Mouse (Mus musculus) hindbrain, embryonic 15.5 days (tissue): ENCODE results near the gene Iqca. TPM values are rescaled to one million over a fixed set of nuclear protein-coding genes. Genes with fewer than 3 reads are reported as not detected.

Experiments
- ATAC-seq: fragments of 200-750 bp; cut with Nextera tagmentation; 2 replicates; pipeline ENCODE4 v1.8.0; 2017; ENCODE audit warnings: low read depth, moderate number of reproducible peaks, moderate TSS enrichment; ENCODE audit not compliant: low FRiP score
- H3K27ac ChIP-seq: fragments of 300-500 bp; sonication (generic); replicated peaks from 2 replicates; pipeline ENCODE4 v1.5.1; 2015; ENCODE audit warnings: mild to moderate bottlenecking, inconsistent platforms
- H3K27me3 ChIP-seq: fragments of 300-500 bp; sonication (generic); 2 replicates; pipeline ENCODE4 v1.6.1; 2015; ENCODE audit warnings: control low read depth, inconsistent platforms
- H3K36me3 ChIP-seq: fragments of 300-500 bp; sonication (generic); 2 replicates; pipeline ENCODE4 v1.6.1; 2015; ENCODE audit warnings: control low read depth, inconsistent platforms
- H3K4me1 ChIP-seq: fragments of 300-500 bp; sonication (generic); replicated peaks from 2 replicates; pipeline ENCODE4 v1.6.1; 2015; ENCODE audit warnings: control low read depth, inconsistent platforms
- H3K4me2 ChIP-seq: fragments of 300-500 bp; sonication (generic); 2 replicates; pipeline ENCODE4 v1.6.1; 2015; ENCODE audit warnings: moderate library complexity, mild to moderate bottlenecking, inconsistent platforms
- H3K4me3 ChIP-seq: fragments of 300-500 bp; sonication (generic); 2 replicates; pipeline ENCODE4 v1.5.1; 2015; ENCODE audit warnings: mild to moderate bottlenecking, inconsistent platforms
- H3K9ac ChIP-seq: fragments of 300-500 bp; sonication (generic); 2 replicates; pipeline ENCODE4 v1.6.1; 2015; ENCODE audit warnings: inconsistent platforms
- H3K9me3 ChIP-seq: fragments of 300-500 bp; sonication (generic); 2 replicates; pipeline ENCODE4 v1.6.1; 2016; ENCODE audit warnings: control low read depth, inconsistent platforms
- WGBS: fragments of 180-500 bp; shearing (Covaris S2); methylation state at CpG from one replicate; pipeline ENCODE4 v1.1.7; 2015; 5-methylcytosine and 5-hydroxymethylcytosine counted together
- polyA plus RNA-seq: library from polyadenylated mRNA; unstranded; fragments of >200 nt; fragmentation: Nextera tagmentation; extraction: Ambion mirVana; gene quantifications from 2 replicates; pipeline ENCODE4 v1.2.1, GENCODE M21; 2015

Gene Iqca
- polyA plus RNA-seq, 1 experiment from 2014 or later = 1.4 TPM

DNA sequence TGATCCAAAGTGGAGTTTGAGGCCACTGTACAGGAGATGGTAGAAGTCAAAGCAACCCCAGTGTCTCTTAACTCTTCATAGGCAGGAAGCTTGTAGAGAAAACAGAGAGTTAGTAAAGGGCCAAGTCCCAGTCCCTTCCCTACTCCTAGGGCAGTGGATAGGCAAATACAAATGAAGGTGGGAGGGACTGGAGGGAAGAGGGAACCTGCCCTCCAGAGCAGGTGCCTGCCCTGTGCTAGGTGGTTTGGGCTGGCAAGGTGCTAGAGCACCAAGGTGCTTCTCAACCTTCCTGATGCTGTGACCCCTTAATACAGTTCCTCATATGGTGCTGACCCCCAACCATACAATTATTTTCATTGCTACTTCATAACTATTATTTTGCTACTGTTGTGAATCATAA is 24.4 kb upstream of the Iqca start:
- peaks cover 9% of the 10 kb centered on the region for H3K4me1 ChIP-seq
- H3K9me3 ChIP-seq = no peaks in the 10 kb centered on the region
- H3K27ac ChIP-seq = no peak overlapping the region
- no peak overlapping the region for H3K4me3 ChIP-seq
- no peak overlapping the region for H3K4me2 ChIP-seq
- no peaks in the 10 kb centered on the region for H3K36me3 ChIP-seq
- H3K27me3 ChIP-seq = 0 out of 2 replicates have a peak, but pooled peaks cover 3% of the 10 kb centered on the region
- H3K9ac ChIP-seq = no peak overlapping the region
- ATAC-seq = no peak

GRCm38 (mm10) chr1:90176223-90176622 is 23.0 kb upstream of the Iqca start:
- WGBS = 59% methylated on average over 7 of the region's 7 CpGs
- 0 out of 2 replicates have a peak, but pooled peaks cover 3% of the 10 kb centered on the region for H3K27me3 ChIP-seq
- H3K36me3 ChIP-seq = no peaks in the 10 kb centered on the region
- no peak for ATAC-seq
- H3K4me3 ChIP-seq = no peak overlapping the region
- H3K4me2 ChIP-seq = no peak overlapping the region
- no peaks in the 10 kb centered on the region for H3K9me3 ChIP-seq
- H3K9ac ChIP-seq = no peak overlapping the region
- H3K27ac ChIP-seq = no peak overlapping the region
- H3K4me1 ChIP-seq = peaks cover 9% of the 10 kb centered on the region

DNA sequence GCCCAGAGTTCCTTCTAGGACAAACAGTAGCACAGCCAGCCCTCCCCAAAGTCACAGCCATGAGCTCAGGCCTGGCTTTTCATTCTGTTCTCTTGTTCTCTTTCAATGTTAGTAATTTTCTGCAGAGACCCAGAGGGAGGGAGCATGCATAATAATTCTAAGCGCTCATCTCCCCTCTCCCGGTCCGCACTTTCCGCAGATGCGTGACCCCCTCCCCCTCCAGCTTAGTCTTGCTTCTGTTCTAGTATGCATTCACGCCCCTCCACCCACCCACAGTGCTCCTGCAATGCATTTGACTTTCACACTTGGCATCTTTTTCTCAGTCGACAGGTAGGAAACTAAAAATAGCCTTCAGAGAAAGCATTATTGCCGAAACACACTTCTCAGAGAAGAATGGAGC is 21.1 kb upstream of the Iqca start:
- Histone ChIP-seq H3K27ac (no peak overlapping the region), H3K27me3 (0 out of 2 replicates have a peak, but pooled peaks cover 3% of the 10 kb centered on the region), H3K36me3 (no peaks in the 10 kb centered on the region), H3K9me3 (no peaks in the 10 kb centered on the region), H3K4me3 (no peak overlapping the region), H3K9ac (no peak overlapping the region), H3K4me1 (peaks cover 9% of the 10 kb centered on the region), H3K4me2 (no peak overlapping the region)
- ATAC-seq = no peak
- 23% methylated on average over 8 of the region's 8 CpGs for WGBS

DNA sequence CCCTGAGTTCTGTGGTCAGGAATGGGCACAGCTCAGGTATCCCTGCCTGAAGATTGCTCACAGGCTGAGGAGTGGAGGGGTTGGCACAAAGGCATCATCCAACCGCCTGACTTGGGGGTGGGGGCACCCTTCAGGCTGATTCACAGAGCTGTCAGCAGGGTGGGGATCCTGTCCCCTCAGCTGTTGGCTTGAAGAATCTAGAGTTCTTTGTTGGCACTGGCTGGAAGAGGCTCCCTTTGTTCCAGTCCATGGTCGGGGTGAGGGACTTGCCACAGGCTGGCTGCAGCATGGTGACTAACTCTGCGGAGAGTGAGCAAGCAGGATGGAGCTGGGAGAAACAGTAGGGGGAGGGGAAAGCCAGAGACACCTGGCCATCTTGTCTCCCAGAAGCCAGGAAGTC is 11.1 kb upstream of the Iqca start:
- no peak overlapping the region for H3K27ac ChIP-seq
- no peaks in the 10 kb centered on the region for H3K36me3 ChIP-seq

DNA sequence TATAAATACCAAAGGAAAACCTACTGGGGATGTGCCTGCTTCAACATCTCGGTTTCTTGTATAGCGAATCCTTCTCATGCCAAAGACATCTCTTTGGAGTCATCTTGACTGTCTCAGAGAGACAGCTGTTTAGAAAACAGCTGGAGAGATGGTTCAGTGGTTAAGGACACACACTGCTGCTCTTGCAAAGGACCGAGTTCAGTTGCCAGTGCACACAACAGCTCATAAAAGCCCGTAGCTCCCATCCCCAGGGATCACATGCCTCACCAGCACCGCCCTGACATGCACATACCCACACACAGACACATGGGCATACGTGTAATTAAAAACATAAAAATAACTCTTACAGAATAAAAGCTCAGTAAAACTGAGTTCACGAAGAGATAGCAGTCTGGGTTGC is 10.0 kb upstream of the Iqca start:
- no peak overlapping the region for H3K4me3 ChIP-seq
- 0 out of 2 replicates have a peak, but pooled peaks cover 5% of the 10 kb centered on the region for H3K4me1 ChIP-seq
- no peak overlapping the region for H3K27ac ChIP-seq
- no peaks in the 10 kb centered on the region for H3K27me3 ChIP-seq
- H3K9ac ChIP-seq = no peak overlapping the region
- no peak for ATAC-seq
- no peaks in the 10 kb centered on the region for H3K36me3 ChIP-seq
- no peak overlapping the region for H3K4me2 ChIP-seq
- WGBS = 77% methylated on average over 7 of the region's 7 CpGs
- no peaks in the 10 kb centered on the region for H3K9me3 ChIP-seq

More for the DNA sequence above, 11.1 kb upstream of the Iqca start:
- Histone ChIP-seq H3K27me3 (no peaks in the 10 kb centered on the region), H3K4me1 (0 out of 2 replicates have a peak, but pooled peaks cover 5% of the 10 kb centered on the region), H3K4me2 (no peak overlapping the region), H3K4me3 (no peak overlapping the region), H3K9me3 (no peaks in the 10 kb centered on the region), H3K9ac (no peak overlapping the region)
- 23% methylated on average over 3 of the region's 3 CpGs for WGBS
- ATAC-seq = no peak

DNA sequence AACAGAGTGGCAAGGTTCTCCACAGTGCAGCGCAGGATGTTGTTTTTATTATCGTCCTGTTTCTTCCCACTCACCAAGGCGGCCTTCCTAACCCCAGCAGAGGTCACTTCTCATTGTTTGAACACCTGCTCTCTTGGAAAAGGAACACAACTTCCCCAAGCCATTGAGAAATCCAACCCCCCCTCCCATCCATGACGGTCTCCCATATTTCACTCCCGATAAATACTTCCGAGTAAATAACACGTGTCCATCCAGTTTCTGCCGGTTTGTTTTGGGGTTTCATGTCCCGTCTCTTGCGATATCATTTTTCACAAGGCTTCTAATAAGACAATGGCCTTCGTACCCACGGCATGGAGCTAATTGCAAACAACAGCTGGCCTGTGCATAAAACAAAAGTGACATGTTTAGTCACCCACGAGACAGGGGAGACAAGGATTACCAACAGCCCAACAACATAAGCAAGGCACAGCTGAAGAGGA is 9.2 kb upstream of the Iqca start:
- H3K36me3 ChIP-seq = no peaks in the 10 kb centered on the region
- H3K27me3 ChIP-seq = no peaks in the 10 kb centered on the region
- peak overlapping the region; percentile 10; the same call in 1 of the 2 replicates for H3K4me2 ChIP-seq
- H3K9me3 ChIP-seq = no peaks in the 10 kb centered on the region
- H3K4me1 ChIP-seq = 0 out of 2 replicates have a peak, but pooled peaks cover 5% of the 10 kb centered on the region
- no peak overlapping the region for H3K27ac ChIP-seq
- ATAC-seq = no peak
- H3K4me3 ChIP-seq = no peak overlapping the region
- WGBS = 29% methylated on average over 13 of the region's 13 CpGs
- H3K9ac ChIP-seq = no peak overlapping the region

- ATAC-seq = no peak
- Histone ChIP-seq H3K4me1 (0 out of 2 replicates have a peak, but pooled peaks cover 5% of the 10 kb centered on the region), H3K36me3 (no peaks in the 10 kb centered on the region), H3K4me3 (no peak overlapping the region), H3K9me3 (no peaks in the 10 kb centered on the region), H3K4me2 (no peak overlapping the region), H3K27ac (no peak overlapping the region), H3K27me3 (no peaks in the 10 kb centered on the region), H3K9ac (no peak overlapping the region)
- 82% methylated on average over 6 of the region's 6 CpGs for WGBS
These were observed 8.4 kb upstream of the Iqca start for GRCm38 (mm10) chr1:90161623-90162022.

DNA sequence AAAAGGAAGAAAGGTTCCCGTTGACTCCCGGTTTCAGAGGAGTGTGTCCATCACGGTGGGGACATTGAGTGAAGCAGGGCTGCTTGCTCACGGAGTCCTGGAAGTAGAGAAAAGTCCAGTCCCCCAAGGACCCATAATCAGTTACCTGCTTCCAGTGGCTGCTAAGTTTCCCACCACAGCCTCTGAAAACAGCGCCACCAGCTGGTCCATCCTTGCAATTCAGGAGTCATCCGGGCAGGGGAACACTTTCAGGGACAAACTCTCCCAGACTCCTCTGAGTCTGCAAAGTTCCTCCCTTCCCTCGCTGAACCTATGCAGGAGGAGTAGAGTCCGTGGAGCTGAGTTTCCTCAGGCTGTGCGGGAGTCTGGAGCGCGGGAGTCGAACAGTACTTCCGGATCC is 6.7 kb upstream of the Iqca start:
- no peak overlapping the region for H3K4me3 ChIP-seq
- ATAC-seq = no peak

GRCm38 (mm10) chr1:90156589-90156988 is 3.4 kb upstream of the Iqca start:
- no peak overlapping the region for H3K9ac ChIP-seq
- H3K27me3 ChIP-seq = no peaks in the 10 kb centered on the region; the same call in 1 of the 2 replicates
- 66% methylated on average over 7 of the region's 7 CpGs for WGBS
- H3K36me3 ChIP-seq = no peaks in the 10 kb centered on the region
- no peaks in the 10 kb centered on the region for H3K9me3 ChIP-seq
- no peak overlapping the region for H3K27ac ChIP-seq
- no peak overlapping the region for H3K4me2 ChIP-seq
- H3K4me3 ChIP-seq = no peak overlapping the region
- ATAC-seq = no peak
- H3K4me1 ChIP-seq = peaks cover 15% of the 10 kb centered on the region

More for the DNA sequence above, 6.7 kb upstream of the Iqca start:
- Histone ChIP-seq H3K4me1 (0 out of 2 replicates have a peak, but pooled peaks cover 5% of the 10 kb centered on the region), H3K27me3 (no peaks in the 10 kb centered on the region; the same call in 1 of the 2 replicates), H3K4me2 (no peak overlapping the region), H3K36me3 (no peaks in the 10 kb centered on the region), H3K27ac (no peak overlapping the region), H3K9ac (no peak overlapping the region), H3K9me3 (no peaks in the 10 kb centered on the region)
- 44% methylated on average over 13 of the region's 13 CpGs for WGBS

DNA sequence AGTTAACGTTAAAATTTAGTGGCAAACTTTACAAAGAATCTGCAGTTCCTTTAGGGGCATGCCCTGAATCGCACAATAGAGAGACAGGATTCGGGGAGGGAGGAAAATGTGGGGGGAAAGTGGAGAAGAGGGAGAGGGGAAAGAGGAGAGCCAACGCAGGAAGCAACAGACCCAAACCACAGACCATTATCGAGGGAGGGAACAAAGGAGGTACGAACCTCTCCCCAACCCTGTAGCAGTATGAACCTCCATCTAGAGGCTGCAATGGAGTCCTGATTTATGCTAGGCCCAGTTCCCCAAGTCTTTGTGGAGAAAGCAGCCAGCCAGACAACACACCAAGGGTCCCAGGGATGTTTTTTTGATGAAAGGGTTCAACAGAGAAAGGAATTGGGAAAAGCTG is 586 bp upstream of the Iqca start:
- no peaks in the 10 kb centered on the region for H3K36me3 ChIP-seq
- H3K27ac ChIP-seq = no peak overlapping the region
- H3K4me3 ChIP-seq = peak overlapping the region; percentile 20
- no peak; the same call in 1 of the 2 replicates for ATAC-seq
- 13% methylated on average over 6 of the region's 6 CpGs for WGBS
- H3K9ac ChIP-seq = no peak overlapping the region
- H3K27me3 ChIP-seq = no peaks in the 10 kb centered on the region; the same call in 1 of the 2 replicates
- peak overlapping the region; percentile 55 for H3K4me2 ChIP-seq
- H3K9me3 ChIP-seq = no peaks in the 10 kb centered on the region
- peaks cover 15% of the 10 kb centered on the region for H3K4me1 ChIP-seq

- Histone ChIP-seq H3K27ac (no peak overlapping the region), H3K4me3 (no peak overlapping the region), H3K36me3 (no peaks in the 10 kb centered on the region), H3K4me1 (0 out of 2 replicates have a peak, but pooled peaks cover 2% of the 10 kb centered on the region), H3K4me2 (no peak overlapping the region), H3K9ac (no peak overlapping the region), H3K9me3 (no peaks in the 10 kb centered on the region), H3K27me3 (no peaks in the 10 kb centered on the region)
- WGBS = 82% methylated on average over 8 of the region's 8 CpGs
- no peak for ATAC-seq
These were observed 13.5 kb downstream of the Iqca start for GRCm38 (mm10) chr1:90139729-90140128.

- Histone ChIP-seq H3K27me3 (no peaks in the 10 kb centered on the region), H3K4me1 (peaks cover 20% of the 10 kb centered on the region), H3K27ac (no peak overlapping the region), H3K9me3 (no peaks in the 10 kb centered on the region), H3K4me3 (no peak overlapping the region), H3K9ac (no peak overlapping the region), H3K36me3 (no peaks in the 10 kb centered on the region), H3K4me2 (no peak overlapping the region)
- no peak for ATAC-seq
- 28% methylated on average over 11 of the region's 11 CpGs for WGBS
These were observed 20.8 kb downstream of the Iqca start for GRCm38 (mm10) chr1:90132402-90132801.

- H3K9ac ChIP-seq = no peak overlapping the region
- 56% methylated on average over 7 of the region's 7 CpGs for WGBS
- H3K36me3 ChIP-seq = no peaks in the 10 kb centered on the region
- 0 out of 2 replicates have a peak overlapping the region, but pooled peaks have one; percentile 12 for H3K27ac ChIP-seq
- H3K4me3 ChIP-seq = no peak overlapping the region
- H3K9me3 ChIP-seq = no peaks in the 10 kb centered on the region
- H3K4me2 ChIP-seq = no peak overlapping the region
- ATAC-seq = no peak
- no peaks in the 10 kb centered on the region for H3K27me3 ChIP-seq
- peaks cover 20% of the 10 kb centered on the region for H3K4me1 ChIP-seq
These were observed 21.2 kb downstream of the Iqca start for GRCm38 (mm10) chr1:90131982-90132381.
